Mouse (Mus musculus) hindbrain, embryonic 13.5 days (tissue): ENCODE measurements at regions not wholly inside any gene's neighbourhood (a gene's known extent, or its start where the extent isn't known, plus 50 kb on each side); places are given as distances from the start of the nearest gene placed in this dataset.
"Not testable (repeated sequence)": the region's sequence is repeated elsewhere in the genome, so short reads cannot be mapped to it uniquely, and the experiment has no call there.

Source experiments
- ATAC-seq: fragments of 200-750 bp; cut with Nextera tagmentation; 2 replicates; pipeline ENCODE4 v1.8.0; 2017; ENCODE audit warnings: moderate TSS enrichment; ENCODE audit not compliant: low FRiP score
- H3K27ac ChIP-seq: fragments of 300-500 bp; sonication (generic); 2 replicates; pipeline ENCODE4 v1.5.1; 2015; ENCODE audit warnings: inconsistent platforms, mild to moderate bottlenecking, moderate library complexity
- H3K27me3 ChIP-seq: fragments of 300-500 bp; sonication (generic); 2 replicates; pipeline ENCODE4 v1.6.1; 2015; ENCODE audit warnings: mild to moderate bottlenecking, inconsistent platforms
- H3K36me3 ChIP-seq: fragments of 300-500 bp; sonication (generic); 2 replicates; pipeline ENCODE4 v1.6.1; 2015; ENCODE audit warnings: mild to moderate bottlenecking, inconsistent platforms
- H3K4me1 ChIP-seq: fragments of 300-500 bp; sonication (generic); replicated peaks from 2 replicates; pipeline ENCODE4 v1.6.1; 2015; ENCODE audit warnings: inconsistent platforms
- H3K4me2 ChIP-seq: fragments of 300-500 bp; sonication (generic); 2 replicates; pipeline ENCODE4 v1.6.1; 2015; ENCODE audit warnings: inconsistent platforms, mild to moderate bottlenecking, moderate library complexity
- H3K4me3 ChIP-seq: fragments of 300-500 bp; sonication (generic); 2 replicates; pipeline ENCODE4 v1.5.1; 2015; ENCODE audit warnings: mild to moderate bottlenecking, inconsistent platforms
- H3K9ac ChIP-seq: fragments of 300-500 bp; sonication (generic); 2 replicates; pipeline ENCODE4 v1.6.1; 2015; ENCODE audit warnings: mild to moderate bottlenecking, inconsistent platforms
- H3K9me3 ChIP-seq: fragments of 300-500 bp; sonication (generic); 2 replicates; pipeline ENCODE4 v1.6.1; 2016; ENCODE audit warnings: inconsistent platforms
- WGBS: fragments of 180-500 bp; shearing (Covaris S2); methylation state at CpG from one replicate; pipeline ENCODE4 v1.1.7; 2015; 5-methylcytosine and 5-hydroxymethylcytosine counted together

GRCm38 (mm10) chr13:74563483-74564330, 69.9 kb upstream of the Zfp825 start:
- peak overlapping the region; percentile 80 for H3K27ac ChIP-seq
- ATAC-seq, result peak; percentile 99
- H3K27me3 ChIP-seq, H3K36me3 ChIP-seq, H3K4me1 ChIP-seq, H3K9me3 ChIP-seq: not testable (repeated sequence)
- H3K4me3 ChIP-seq, result peak overlapping the region; percentile 59
- peak overlapping the region; percentile 66 for H3K4me2 ChIP-seq
- 2% methylated on average over 27 of the region's 27 CpGs for WGBS
- H3K9ac ChIP-seq, result peak overlapping the region; percentile 76

- Histone ChIP-seq H3K9ac (peak overlapping the region; percentile 76), H3K27ac (peak overlapping the region; percentile 80), H3K4me3 (peak overlapping the region; percentile 59), H3K4me2 (peak overlapping the region; percentile 66)
- not testable (repeated sequence) for H3K36me3 ChIP-seq, ATAC-seq, H3K4me1 ChIP-seq, H3K9me3 ChIP-seq, H3K27me3 ChIP-seq
- WGBS, result 18% methylated on average over 2 of the region's 2 CpGs
Measured at GRCm38 (mm10) chr13:74564331-74564727, 70.5 kb upstream of the Zfp825 start.

GRCm38 (mm10) chr13:74569967-74570366, 69.4 kb upstream of the Erap1 start:
- not testable (repeated sequence) for ATAC-seq, H3K27ac ChIP-seq, H3K27me3 ChIP-seq, H3K4me2 ChIP-seq, H3K4me3 ChIP-seq, H3K36me3 ChIP-seq, H3K4me1 ChIP-seq, H3K9me3 ChIP-seq, H3K9ac ChIP-seq
- WGBS, result 63% methylated on average over 4 of the region's 4 CpGs
